Mouse (Mus musculus): ENCODE measurements around the gene Kcnq1.

DNA sequence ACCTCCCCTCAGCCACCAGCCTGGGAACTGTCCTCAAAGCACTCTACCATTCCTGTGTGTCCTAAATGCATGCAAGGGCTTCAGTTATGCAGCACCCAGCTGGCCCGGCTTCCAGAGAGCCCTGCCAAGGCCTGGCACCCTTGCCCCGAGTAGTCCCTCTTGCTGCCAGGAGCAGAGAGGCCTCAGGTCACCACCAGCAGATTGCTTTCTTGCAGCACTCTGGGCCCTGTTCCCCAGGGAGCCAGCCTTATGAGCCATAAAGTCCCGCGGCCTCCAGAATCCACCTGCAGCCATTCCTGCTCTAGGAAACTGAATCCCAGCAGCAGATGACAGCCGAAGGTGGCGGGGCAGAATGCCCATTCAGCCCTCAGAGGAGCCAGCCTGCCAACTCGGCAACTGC, 327.2 kb downstream of the Kcnq1 start:
- TF ChIP-seq POLR2A (IDR thresholded peaks at IDR 0.05; ENCODE audit: borderline replicate concordance, extremely low read depth, low read depth, low read length), result no peak
- TF ChIP-seq CTCF (IDR thresholded peaks at IDR 0.05; ENCODE audit: insufficient read depth, low read length), result no peak
